Mouse (Mus musculus) bone marrow macrophage, adult 2 months (primary cell): ENCODE measurements at regions not wholly inside any gene's neighbourhood (a gene's known extent, or its start where the extent isn't known, plus 50 kb on each side); places are given as distances from the start of the nearest gene placed in this dataset.

ENCODE experiments used
- CTCF ChIP-seq: IDR thresholded peaks from 2 replicates; pipeline ENCODE4 v1.5.1; 2012; ENCODE audit warnings: low read depth, mild to moderate bottlenecking, low read length, moderate library complexity
- POLR2A ChIP-seq: IDR thresholded peaks from 2 replicates; pipeline ENCODE4 v1.6.1; 2012; ENCODE audit warnings: mild to moderate bottlenecking, low read depth, low read length, borderline replicate concordance

DNA sequence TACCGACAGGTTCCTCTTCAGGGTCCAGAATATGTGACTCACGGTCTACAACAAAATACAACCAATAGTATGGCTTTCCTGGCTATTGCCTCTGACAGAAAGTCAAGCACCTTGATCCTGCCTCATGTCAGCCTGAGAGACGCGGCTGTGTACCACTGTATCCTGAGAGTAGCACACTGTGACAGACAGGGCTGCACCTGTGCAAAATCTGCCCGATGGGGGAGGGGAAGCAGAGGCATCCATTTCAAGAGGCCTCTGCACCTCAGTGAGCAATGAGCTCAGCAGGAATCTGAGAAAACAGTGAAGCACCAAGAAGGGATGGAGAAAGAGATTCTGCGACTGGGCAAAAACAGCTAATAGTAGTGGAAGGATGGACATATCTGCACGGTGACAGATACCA is 377.3 kb downstream of the Dad1 start:
- TF ChIP-seq CTCF (no peak), POLR2A (no peak)
